Mouse (Mus musculus) forebrain, embryonic 11.5 days (tissue): ENCODE measurements around the gene Ggt5. TPM values are rescaled to one million over a fixed set of nuclear protein-coding genes. Genes with fewer than 3 reads are reported as not detected.

Source experiments
- polyA plus RNA-seq: library from polyadenylated mRNA; unstranded; fragments of >200 nt; fragmentation: Nextera tagmentation; extraction: Ambion mirVana; gene quantifications from 2 replicates; pipeline ENCODE4 v1.2.1, GENCODE M21; 2014

Gene Ggt5
- polyA plus RNA-seq, 1 experiment from 2014 or later, result 0.67 TPM

Other genes starting within 250 kb of the Ggt5 start
- gene Upb1, start 188.2 kb upstream of the Ggt5 start, polyA plus RNA-seq, result 0.59 TPM in 1 of 2 replicates, not detected in the other
- 261 and 263 TPM in 2 replicates for gene Snrpd3, start 71.8 kb upstream of the Ggt5 start, polyA plus RNA-seq
- gene Gucd1, start 71.4 kb upstream of the Ggt5 start, polyA plus RNA-seq, result 30.0 and 35.4 TPM in 2 replicates
- gene Lrrc75b, start 29.0 kb upstream of the Ggt5 start, polyA plus RNA-seq, result 2.3 and 3.5 TPM in 2 replicates
- gene Ggt1, start 27.7 kb upstream of the Ggt5 start, polyA plus RNA-seq, result 2.3 and 3.4 TPM in 2 replicates
- 2.0 and 2.3 TPM in 2 replicates for gene Susd2, start 54.7 kb downstream of the Ggt5 start, polyA plus RNA-seq
- gene Cabin1, start 175.0 kb downstream of the Ggt5 start, polyA plus RNA-seq, result 41.8 and 49.1 TPM in 2 replicates
- gene Ddt, start 184.1 kb downstream of the Ggt5 start, polyA plus RNA-seq, result 81.2 and 84.3 TPM in 2 replicates
- not detected in 2 replicates for gene Gm20441, start 191.6 kb downstream of the Ggt5 start, polyA plus RNA-seq
- gene Gstt3, start 192.1 kb downstream of the Ggt5 start, polyA plus RNA-seq, result 1.2 and 1.6 TPM in 2 replicates
- 4.6 and 5.2 TPM in 2 replicates for gene Gstt1, start 209.2 kb downstream of the Ggt5 start, polyA plus RNA-seq
- gene Gstt4, start 233.2 kb downstream of the Ggt5 start, polyA plus RNA-seq, result not detected in 2 replicates
- 6.9 and 8.8 TPM in 2 replicates for gene Gstt2, start 248.1 kb downstream of the Ggt5 start, polyA plus RNA-seq